Mouse (Mus musculus): ENCODE measurements around the gene Cryaa.

The Cryaa gene

DNA sequence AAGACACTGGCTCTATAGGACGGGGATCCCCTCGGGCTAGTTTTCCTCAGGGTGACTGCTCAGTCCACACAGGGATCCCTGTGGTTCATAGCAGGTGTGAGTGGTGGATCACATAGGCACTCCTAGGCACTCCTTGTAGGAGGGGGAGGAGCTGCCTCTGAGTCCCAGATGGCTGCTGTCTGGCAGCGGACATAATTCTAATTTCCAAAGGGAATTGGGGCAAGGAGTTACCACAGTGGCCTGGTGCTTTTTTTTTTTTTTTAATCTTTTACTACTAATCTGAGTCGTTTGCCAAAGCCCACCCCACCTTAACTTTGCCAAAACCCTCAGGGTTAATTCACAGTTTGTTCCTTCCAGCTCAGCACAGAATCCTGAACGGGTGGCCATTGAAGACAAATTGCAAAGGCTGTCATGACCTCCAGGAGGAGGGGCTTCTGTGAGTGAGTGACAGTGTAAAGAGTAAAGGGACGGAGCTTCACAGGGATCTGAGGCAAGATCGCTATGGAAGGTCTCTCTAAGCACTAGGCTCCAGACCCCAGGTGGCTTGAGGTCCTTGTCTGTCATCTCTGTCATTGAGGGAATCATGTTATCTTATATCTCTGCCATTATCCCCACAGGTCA lies 31.6 kb downstream of the Cryaa start:
- DNase-seq (ENCODE audit: low spot score in 2 of 2) = no peak

DNA sequence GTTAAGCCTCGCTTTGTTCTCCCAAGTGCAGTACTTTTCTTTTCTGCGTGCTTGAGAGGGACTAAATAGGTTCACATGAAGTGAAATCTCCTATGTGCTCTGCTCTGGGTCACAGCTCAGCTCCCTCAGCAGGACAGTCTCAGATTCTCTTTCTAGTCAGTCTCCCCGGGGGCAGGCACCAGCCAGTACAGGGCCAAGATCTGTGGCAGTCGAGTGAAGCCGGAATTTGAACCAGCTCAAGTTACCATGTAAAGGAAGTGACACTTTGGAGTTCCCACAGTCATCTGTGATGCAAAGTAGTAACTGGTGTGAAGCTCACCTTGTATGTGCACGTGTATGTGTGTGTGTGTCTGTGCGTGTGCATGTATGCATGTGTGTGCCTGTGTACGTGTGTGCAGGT lies 32.8 kb downstream of the Cryaa start:
- peak in 1 of 2 experiments; percentile 36 for DNase-seq (ENCODE audit: low spot score in 2 of 2)

DNA sequence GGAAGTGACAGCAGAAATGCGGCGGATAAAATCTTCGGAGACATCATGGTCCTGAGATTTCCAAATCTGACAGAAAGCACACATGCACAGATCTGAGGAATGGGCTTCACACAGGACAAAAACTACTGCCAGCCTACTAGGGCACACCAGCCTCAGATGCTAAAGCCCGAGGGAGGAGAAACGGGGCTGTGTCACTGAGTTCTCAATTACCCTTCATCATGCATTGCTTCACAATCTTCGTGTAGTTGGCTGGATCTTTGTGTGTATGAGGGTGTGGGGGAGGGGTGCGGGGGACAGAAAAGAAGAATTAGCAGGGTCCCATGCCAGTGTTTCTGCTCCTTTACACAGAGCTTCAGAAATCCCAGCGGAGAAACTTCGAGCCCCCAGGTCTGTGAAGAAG lies 36.1 kb downstream of the Cryaa start:
- DNase-seq (ENCODE audit: low spot score in 2 of 2) = no peak

DNA sequence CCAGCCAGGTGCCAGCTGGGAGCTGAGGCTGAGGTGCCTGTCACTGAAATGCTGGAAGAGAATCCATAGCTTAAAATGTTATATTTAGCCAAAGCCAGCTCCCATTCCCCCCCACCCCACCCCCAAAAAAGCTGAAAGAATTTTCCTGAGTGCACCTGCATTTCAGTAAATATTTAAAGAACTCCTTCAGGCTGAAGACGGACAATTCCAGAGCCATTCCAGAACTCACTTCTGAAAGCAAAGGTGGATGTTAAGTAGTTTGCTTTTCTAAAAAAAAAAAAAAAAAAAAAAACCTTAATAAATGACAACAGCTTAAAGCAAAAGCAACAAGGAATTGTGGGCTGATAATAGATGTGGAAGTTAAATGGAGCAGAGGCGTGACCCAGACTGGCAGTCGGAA lies 36.5 kb downstream of the Cryaa start:
- no peak for DNase-seq (ENCODE audit: low spot score in 2 of 2)

DNA sequence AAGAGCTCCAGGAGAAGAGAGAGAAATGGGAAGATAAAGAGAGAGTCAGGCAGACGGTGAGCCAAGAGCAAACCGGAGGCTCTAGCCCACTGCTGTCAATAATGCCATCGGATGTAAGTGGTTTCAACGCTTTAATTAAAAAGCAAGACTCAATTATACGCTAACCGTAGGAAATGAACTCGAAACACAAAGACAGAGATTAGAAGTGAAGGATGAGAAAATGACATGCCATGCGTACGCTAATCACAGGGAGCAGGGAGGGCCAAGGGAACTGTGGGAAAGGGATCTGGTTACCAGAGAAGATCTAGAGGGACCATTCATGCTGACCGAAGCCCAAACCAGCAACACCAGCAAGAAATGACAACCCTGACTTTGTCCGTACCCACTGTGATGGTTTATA lies 37.4 kb downstream of the Cryaa start:
- no peak for DNase-seq (ENCODE audit: low spot score in 2 of 2)

DNA sequence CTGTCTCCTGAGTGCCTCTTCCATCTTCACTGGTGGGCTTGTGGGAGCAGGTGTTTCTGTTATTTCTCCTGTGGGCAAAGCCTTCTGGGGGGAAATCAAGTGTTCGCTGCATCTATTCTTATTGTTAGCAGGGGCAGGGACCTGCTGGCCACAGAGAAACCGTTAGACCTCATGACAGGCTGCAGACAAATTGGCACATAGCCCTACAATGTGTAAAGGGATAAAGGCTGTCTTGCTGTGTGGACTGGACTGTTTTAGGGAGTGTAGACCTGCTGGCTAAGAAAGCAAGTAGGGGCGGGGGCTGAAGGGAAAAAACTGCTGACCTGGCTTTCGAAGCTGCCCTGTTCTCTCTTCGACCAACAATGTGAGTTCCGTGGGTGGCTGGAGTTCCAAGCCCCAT lies 44.0 kb downstream of the Cryaa start:
- no peak for DNase-seq (ENCODE audit: low spot score in 2 of 2)

DNA sequence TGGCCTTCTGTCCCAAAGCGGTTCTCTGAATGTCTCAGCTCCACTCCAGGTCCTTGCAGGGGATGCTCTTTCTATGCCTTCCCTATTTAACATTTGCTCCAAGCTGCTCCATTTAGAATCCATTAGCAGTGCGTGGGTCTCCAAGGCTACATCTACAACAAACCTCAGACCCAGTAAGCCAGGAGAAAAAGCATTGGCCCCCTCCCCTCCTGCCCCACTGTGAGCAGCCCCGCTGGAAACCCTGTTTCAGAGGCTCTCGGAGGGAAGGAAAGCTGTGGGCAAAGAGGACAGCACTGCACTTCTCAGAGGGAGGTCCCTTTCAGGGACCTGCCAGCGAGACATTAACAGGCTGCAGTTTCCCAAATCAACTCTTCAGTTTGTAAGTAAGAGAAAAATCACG lies 47.8 kb downstream of the Cryaa start:
- DNase-seq (ENCODE audit: low spot score in 2 of 2) = no peak

DNA sequence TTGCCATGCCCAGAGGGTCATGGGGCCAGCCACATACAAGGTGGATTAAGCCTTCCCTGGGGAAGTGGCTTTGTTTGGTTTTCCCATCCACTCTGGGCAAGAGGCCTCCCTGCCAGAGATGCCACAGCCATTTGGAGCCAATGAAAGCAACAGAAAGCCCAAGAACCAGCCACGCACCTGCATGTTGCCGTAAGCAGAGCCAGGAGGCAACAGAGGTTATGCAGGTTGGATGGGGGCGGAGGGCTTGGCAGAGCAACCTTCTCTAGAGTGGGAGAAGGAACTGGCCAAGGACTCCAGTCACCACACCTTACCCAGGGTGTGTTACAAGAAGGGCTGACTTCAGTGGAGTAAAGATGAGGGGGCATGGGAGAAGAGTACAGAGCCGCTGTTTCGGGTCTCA lies 48.6 kb downstream of the Cryaa start:
- no peak for DNase-seq (ENCODE audit: low spot score in 2 of 2)

DNA sequence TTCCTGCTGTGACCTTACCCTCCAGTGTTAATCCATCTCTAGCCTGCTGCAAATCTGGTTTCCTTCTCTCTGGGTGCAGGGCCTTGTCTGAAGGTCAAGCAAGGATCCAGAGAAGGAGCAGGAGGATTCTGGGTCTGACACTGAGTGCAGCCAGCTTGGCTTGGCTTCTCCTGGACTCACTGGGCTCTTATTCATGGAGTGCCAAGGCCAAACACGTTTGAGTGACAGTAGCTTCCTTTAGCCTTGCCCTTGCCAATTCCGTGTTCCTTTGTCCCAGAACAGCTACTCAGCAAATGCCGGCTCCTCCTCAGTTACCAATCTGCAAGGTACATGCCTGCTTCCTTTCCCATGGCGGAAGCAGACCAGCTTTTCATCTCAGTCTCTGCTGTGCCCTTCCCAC lies 49.6 kb downstream of the Cryaa start:
- no peak for DNase-seq (ENCODE audit: low spot score in 2 of 2)

DNA sequence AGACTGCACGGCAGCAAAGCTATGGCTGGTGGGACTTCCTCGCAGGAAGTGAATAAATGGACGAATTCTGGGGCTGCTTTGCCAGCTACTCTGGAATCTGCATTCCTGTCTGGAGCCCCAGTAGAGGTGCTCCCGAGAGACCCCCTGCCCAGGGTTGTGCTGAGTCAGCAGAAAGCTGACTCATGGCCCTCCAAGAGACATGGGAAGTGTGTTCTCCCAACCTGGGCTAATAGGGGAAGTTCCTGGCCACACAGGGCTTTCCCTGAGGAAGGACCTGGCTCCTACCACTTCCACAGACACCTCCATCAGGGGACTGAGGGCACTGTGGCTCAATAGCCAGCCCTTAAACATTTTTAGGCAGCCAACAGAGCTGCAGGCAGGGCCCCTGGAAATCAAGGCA lies 50.4 kb downstream of the Cryaa start:
- DNase-seq (ENCODE audit: low spot score in 2 of 2) = no peak

DNA sequence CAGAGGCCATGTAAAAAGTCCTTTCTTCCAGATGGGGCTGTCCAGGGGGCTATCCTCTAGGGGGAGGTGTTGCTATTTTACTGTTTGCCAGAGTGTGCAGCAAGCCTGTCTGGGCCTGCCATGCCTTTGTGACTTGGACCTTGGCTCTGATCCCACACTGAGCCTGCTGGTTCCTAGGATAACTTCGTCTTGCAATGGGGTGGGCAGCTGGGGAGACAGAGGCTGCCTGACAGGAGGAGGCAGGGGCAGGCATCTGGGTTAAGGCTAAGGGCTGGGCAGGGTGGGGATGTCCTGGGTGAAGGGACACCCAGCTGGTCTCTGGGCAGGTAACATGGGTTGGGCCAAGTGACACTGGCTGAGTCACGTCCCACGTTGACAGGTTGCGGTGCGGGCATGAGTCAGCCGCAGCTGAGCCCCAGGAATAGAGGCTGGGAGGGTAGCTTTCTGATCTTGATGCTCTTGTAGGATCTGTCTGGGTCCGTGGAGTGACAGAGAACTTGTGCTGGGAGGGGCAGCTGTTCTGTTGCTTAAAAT lies 51.4 kb downstream of the Cryaa start:
- DNase-seq (ENCODE audit: low spot score in 2 of 2) = peak; percentile 48 to 50

DNA sequence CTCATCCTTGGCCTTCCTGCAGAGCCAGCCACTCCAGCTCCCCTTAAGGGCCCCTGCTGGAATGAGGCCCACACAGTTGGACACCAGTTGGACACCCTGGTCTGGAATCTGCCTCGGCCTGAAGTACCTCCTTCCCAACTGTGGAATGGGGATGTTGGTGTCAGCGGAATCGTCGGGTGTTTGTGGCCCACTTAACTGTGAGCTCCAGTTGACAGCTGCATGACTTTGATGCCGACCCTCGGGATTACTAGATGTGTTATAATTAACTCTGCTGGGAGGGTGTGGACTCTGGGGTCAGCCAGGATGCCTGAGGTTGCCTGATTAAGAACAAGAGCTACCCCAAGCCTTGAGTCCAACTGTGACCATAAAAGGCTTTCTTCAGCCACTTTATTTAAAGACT lies 53.4 kb downstream of the Cryaa start:
- no peak for DNase-seq (ENCODE audit: low spot score in 2 of 2)
